Mouse (Mus musculus): Measurements from ENCODE around the gene Lig1.

Gene Lig1

DNA sequence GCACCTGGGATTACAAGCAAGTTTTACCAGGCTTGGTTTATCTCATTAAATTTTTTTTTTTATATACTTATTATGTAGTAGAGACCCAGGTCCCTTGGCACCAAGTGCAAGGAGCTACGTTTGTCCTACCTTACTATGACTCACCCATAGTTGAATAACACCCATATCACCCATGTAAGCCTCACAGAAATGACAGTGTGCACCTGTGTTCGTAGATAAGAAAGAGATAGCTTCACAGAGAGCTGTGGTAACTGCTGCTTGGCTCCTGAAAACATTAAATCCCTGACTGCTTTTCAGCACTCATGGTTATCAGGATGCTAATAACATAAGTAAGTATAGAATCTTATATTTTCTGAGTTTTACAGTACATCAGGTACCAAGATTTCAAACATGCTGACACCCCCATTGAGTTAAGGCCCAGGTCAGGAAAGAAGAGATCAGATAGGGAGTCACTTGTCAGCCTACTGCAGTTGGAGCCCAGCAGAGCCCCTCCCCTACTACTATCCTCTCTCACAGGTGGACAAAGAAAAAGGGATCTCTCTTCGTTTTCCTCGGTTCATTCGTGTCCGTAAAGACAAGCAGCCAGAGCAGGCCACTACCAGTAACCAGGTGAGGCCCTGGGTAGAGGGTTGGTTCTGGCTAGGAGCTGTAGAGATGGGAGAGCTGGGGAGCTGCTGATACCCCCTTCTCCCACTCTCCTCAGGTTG is 33.6 kb downstream of the Lig1 start:
- DNase-seq (ENCODE audit: low spot score): no peak

DNA sequence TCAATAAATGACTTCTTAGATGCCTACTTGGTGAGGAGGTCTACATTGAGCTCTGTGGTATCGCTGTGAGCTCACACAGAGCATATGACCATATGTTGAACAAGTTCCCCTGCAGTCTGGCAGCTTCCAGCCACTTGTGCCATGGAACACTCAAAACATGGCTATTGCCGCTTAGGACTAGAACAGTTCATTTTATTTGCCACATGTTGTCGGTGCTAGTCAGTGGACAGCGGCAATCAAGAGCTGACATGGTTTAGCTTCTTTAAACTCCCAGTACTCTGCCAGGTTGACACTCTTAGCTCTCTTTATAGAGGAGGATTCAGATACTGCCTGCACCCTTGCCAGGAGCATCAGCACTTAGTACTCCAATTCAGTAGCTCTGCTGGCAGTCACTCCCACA is 34.3 kb downstream of the Lig1 start:
- no peak for DNase-seq (ENCODE audit: low spot score)

DNA sequence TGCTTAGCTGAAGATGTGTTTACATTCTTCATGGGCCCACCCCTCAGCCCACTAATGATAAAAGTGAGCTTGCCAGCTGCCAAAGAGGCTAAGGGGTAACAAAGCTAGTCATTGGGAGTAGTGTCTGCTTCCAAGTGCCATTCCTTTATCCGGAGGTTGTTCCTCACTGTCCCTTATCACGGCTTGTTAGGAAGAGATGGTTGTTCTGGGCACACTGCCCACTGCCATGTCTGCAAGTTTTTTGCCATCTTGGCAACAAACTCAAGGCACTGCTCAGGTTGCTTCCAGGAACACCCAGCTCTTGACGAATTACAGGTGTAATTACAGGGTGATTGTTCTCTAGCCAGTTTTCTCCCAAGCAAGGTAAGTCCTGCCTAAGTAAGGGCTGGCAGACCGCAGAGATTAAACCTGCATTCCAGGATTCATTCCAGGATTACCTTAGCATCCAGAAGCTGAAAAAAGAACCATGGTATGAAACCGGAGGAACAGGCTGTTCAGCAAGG is 37.1 kb downstream of the Lig1 start:
- DNase-seq (ENCODE audit: low spot score): peak; percentile 8

DNA sequence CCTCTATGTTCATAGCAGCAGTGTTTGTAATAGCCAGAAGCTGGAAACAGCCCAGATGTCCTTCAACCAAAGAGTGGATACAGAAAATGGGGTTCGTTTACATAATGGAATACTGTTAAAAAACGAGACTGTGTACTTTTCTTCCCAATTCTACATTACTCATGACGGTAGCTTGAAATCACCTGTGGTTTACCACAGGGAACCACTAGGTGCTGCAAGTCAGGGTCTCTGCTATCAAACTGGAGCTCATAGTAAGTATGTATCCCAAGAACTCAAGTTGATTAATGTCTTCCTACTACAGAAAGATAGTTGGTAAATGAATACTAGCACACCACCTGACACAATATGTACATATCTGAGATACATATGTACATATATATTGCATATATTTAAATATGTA is 44.3 kb downstream of the Lig1 start:
- DNase-seq (ENCODE audit: low spot score): no peak

DNA sequence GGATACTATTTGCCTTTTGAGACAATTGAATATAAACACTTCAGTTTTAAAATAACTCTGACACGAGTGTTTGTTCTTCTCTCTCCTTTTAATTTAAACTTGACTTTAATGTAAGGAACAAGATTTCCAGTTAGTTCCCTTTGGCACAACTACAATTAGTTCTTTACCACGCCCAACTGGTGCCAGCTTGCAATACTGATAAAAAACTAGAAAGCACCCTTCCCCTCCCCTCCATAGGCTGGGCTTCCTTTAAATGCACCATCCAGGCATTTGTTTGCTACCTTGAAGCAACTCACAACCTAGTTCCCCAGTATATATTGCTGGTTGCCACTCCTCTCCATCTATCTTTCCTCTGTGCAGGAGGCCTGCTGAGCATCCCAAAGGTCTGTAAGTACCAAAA is 47.2 kb downstream of the Lig1 start, which contains the start of gene Pla2g4c:
Gene Pla2g4c, plus strand, starts transcription at position 340 of the 400 bp plus-strand sequence.
- DNase-seq (ENCODE audit: low spot score): no peak

DNA sequence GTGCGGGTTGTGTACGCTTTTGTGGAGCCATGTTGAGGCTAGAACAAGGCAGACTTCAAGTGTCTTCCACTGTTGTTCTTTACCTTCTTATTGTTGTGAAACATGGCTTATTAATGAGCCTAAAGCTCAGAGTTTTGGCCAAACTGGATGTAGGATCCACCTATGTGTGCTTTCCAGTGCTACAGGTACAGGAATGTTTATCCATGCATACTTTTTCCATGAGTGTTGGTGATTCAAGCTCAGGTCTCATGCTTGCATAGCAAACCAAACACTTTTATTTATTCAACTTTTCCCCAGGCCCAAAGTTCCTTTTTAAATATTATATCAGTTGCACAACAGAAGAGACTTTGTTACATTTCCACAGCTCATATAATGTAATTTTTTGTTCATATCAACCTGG is 53.5 kb downstream of the Lig1 start:
- DNase-seq (ENCODE audit: low spot score): no peak

DNA sequence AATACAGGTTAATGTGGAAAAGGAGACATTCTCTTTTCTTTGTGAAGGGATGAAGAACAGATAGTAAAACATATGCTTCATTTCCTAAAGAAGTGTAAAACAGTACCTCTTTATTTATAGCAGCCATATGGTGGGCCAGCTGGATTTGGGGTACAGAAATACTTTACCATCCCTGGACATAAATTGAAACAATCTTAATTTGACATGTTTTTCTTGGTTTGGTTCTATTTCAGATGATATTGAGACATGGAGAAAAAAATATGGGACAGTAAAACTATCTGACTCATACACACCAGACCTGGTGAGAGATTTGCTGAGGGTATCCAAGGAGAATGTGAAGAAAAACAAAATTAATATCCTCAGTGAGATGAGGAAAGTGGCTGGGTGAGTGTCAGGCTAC is 78.9 kb downstream of the Lig1 start:
- no peak for DNase-seq (ENCODE audit: low spot score)
